Mouse (Mus musculus) bone marrow macrophage, adult 2 months (primary cell): ENCODE data around the gene 2010300C02Rik.

Experiments
- CTCF ChIP-seq: IDR thresholded peaks from 2 replicates; pipeline ENCODE4 v1.5.1; 2012; ENCODE audit warnings: low read depth, mild to moderate bottlenecking, low read length, moderate library complexity
- POLR2A ChIP-seq: IDR thresholded peaks from 2 replicates; pipeline ENCODE4 v1.6.1; 2012; ENCODE audit warnings: mild to moderate bottlenecking, low read depth, low read length, borderline replicate concordance

GRCm38 (mm10) chr1:37624185-37624584 is 95.7 kb downstream of the 2010300C02Rik start:
- TF ChIP-seq CTCF (no peak), POLR2A (no peak)
